Mouse (Mus musculus): ENCODE results near the gene Cbr2.

DNA sequence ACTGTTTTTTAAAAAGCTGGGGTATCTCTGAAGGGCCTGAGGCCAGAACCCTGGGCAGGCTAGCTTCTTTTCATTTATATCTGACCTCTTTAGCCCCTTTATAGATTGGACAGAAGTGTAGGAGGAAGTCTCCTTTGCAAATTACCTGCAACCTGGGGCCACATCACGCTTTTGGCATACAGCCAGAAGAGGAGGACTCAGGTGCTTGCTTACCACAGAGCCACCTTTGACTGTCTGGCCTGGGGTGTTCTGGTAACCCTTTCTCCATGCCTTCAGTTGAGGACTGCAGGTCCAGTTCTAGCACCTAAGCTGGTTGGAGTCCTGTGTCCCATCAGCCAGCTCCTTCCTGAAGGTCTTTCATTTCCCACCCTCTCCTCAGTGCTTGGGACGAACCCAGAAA, 22.4 kb downstream of the Cbr2 start:
- TF ChIP-seq POLR2A (IDR thresholded peaks at IDR 0.05; ENCODE audit: insufficient read depth, low read length), result no peak
- no peak for TF ChIP-seq CTCF (IDR thresholded peaks at IDR 0.05; ENCODE audit: low read depth, low read length)
